Comparison of ENCODE assay signal across 16 mouse cellular contexts in genomic region chr14:12341789-12342457, GRCm38 (mm10). TPM values are rescaled to one million over a fixed set of nuclear protein-coding genes. Genes with fewer than 3 reads are reported as not detected.
DNase-seq lines count a peak whose midpoint lies in the region; ATAC-seq and TF ChIP-seq lines count a peak whose summit lies in the region.
"Had no signal": no experiment of that assay in that cellular context is flagged by ENCODE, and none has a peak within 500 bp of the region (broad histone marks: within the 10 kb centered on the region; RNA-seq: fewer than 3 reads in every experiment).

No protein-coding gene starts in this region.

- no peak overlapping the region for H3K9ac ChIP-seq in embryonic facial prominence, embryonic 13.5 days
- H3K9ac ChIP-seq: heart, embryonic 13.5 days; lung, embryonic 15.5 days had no signal

- DNase-seq in left cerebral cortex, adult 2 months (ENCODE audit: extremely low spot score in 1 of 2, low spot score in 2 of 2), result no peak
- DNase-seq in left cerebral cortex, postnatal 10 days (ENCODE audit: extremely low spot score in 1 of 2, low spot score in 2 of 2), result no peak
- DNase-seq in limb, embryonic 10.5 days (ENCODE audit: low spot score), result peak; percentile 37
- DNase-seq in retina, postnatal 1 day, result peak; percentile 66
- DNase-seq in gastrocnemius, postnatal 36 days, result no peak
- DNase-seq: gastrocnemius, postnatal 10 days; kidney, postnatal 10 days; right cerebral cortex, postnatal 14 days had no signal

- ATAC-seq in embryonic facial prominence, embryonic 13.5 days (ENCODE audit: insufficient number of reproducible peaks, insufficient read depth, low FRiP score, low TSS enrichment, low read depth), result no peak
- no peak for ATAC-seq in activated CD4-positive, CD25-positive, alpha-beta regulatory T cell, adult 4 months

- peaks cover 33% of the 10 kb centered on the region for H3K4me1 ChIP-seq in embryonic facial prominence, embryonic 13.5 days
- H3K4me1 ChIP-seq in limb, embryonic 10.5 days, result peaks cover 36% of the 10 kb centered on the region

- H3K27me3 ChIP-seq in embryonic facial prominence, embryonic 13.5 days, result peaks cover 100% of the 10 kb centered on the region
- H3K27me3 ChIP-seq in limb, embryonic 10.5 days (ENCODE audit: low read depth, poor library complexity, severe bottlenecking), result peaks cover 100% of the 10 kb centered on the region

- no peak for TF ChIP-seq CTCF in left cerebral cortex, adult 2 months (IDR thresholded peaks at IDR 0.05)

- no peak overlapping the region for H3K4me2 ChIP-seq in embryonic facial prominence, embryonic 13.5 days
- H3K4me2 ChIP-seq: lung, embryonic 15.5 days had no signal

- intact Hi-C loops in left cerebral cortex, adult 2 months (cut with DNase I), result loop anchor here (2.0 kb wide), 1 partner anchor 45 kb away; no protein-coding TSS in a partner anchor
- intact Hi-C loops in left cerebral cortex, postnatal 10 days (cut with DNase I), result no loop called here
- intact Hi-C loops in gastrocnemius, postnatal 36 days (cut with DNase I), result no loop called here

- H3K9me3 ChIP-seq in embryonic facial prominence, embryonic 13.5 days, result no peaks in the 10 kb centered on the region
- H3K9me3 ChIP-seq in limb, embryonic 10.5 days (replicated peaks), result no peaks in the 10 kb centered on the region
- H3K9me3 ChIP-seq: heart, embryonic 13.5 days; lung, embryonic 15.5 days had no signal

- peak overlapping the region; percentile 38 for H3K4me3 ChIP-seq in left cerebral cortex, adult 2 months
- H3K4me3 ChIP-seq in embryonic facial prominence, embryonic 13.5 days, result 0 out of 2 replicates have a peak overlapping the region, but pooled peaks have one; percentile 2
- H3K4me3 ChIP-seq in limb, embryonic 10.5 days, result no peak overlapping the region
- H3K4me3 ChIP-seq: lung, embryonic 15.5 days had no signal

- no peaks in the 10 kb centered on the region for H3K36me3 ChIP-seq in embryonic facial prominence, embryonic 13.5 days
- H3K36me3 ChIP-seq in limb, embryonic 10.5 days, result no peaks in the 10 kb centered on the region
- H3K36me3 ChIP-seq: heart, embryonic 13.5 days; lung, embryonic 15.5 days had no signal

- 3% methylated on average over 24 of the region's 24 CpGs for WGBS in embryonic facial prominence, embryonic 13.5 days
- WGBS in limb, embryonic 10.5 days, result 2% methylated on average over 24 of the region's 24 CpGs

- H3K27ac ChIP-seq in left cerebral cortex, adult 2 months, result peak overlapping the region; percentile 50
- H3K27ac ChIP-seq in embryonic facial prominence, embryonic 13.5 days, result no peak overlapping the region
- no peak overlapping the region for H3K27ac ChIP-seq in limb, embryonic 10.5 days
- H3K27ac ChIP-seq: heart, embryonic 13.5 days; lung, embryonic 15.5 days had no signal

RNA-seq across cellular contexts. Expression of gene Fezf2, which starts 6.1 kb away (rescaled TPM):
- total RNA-seq in left cerebral cortex, adult 2 months (2021), result 10 to 100 TPM; 28.6 to 33.1 TPM
- 10 to 100 TPM; 37.2 to 39.5 TPM for total RNA-seq in left cerebral cortex, postnatal 10 days (2021)
- 0.18 and 1.2 TPM in 2 replicates for polyA plus RNA-seq in embryonic facial prominence, embryonic 13.5 days (2015; fragmentation: Nextera tagmentation; extraction: Ambion mirVana)
- polyA plus RNA-seq in limb, embryonic 10.5 days (2016; fragmentation: Nextera tagmentation; extraction: Ambion mirVana), result not detected in 2 replicates
- polyA plus RNA-seq in activated CD4-positive, CD25-positive, alpha-beta regulatory T cell, adult 4 months (2017; shearing (Covaris generic)), result under 1 TPM in 1 of 2 experiments, not detected in 1; 0.15 TPM
- total RNA-seq in gastrocnemius, postnatal 36 days (2021), result not detected
- total RNA-seq: adrenal gland, postnatal 10 days; gastrocnemius, postnatal 10 days; liver, adult 2 months; megakaryocyte-erythroid progenitor cell, adult 5-6 weeks; neutrophil, adult 5-6 weeks had no signal
- polyA plus RNA-seq: liver, adult 2 months had no signal

RNA-seq across cellular contexts. Expression of gene 3830406C13Rik, which starts 58.0 kb away (rescaled TPM):
- 10 to 100 TPM; 27.4 to 30.1 TPM for total RNA-seq in left cerebral cortex, adult 2 months (2021)
- total RNA-seq in left cerebral cortex, postnatal 10 days (2021), result 10 to 100 TPM; 29.1 to 32.9 TPM
- polyA plus RNA-seq in embryonic facial prominence, embryonic 13.5 days (2015; fragmentation: Nextera tagmentation; extraction: Ambion mirVana), result 60.0 and 61.6 TPM in 2 replicates
- polyA plus RNA-seq in limb, embryonic 10.5 days (2016; fragmentation: Nextera tagmentation; extraction: Ambion mirVana), result 17.5 and 20.4 TPM in 2 replicates
- polyA plus RNA-seq in activated CD4-positive, CD25-positive, alpha-beta regulatory T cell, adult 4 months (2017; shearing (Covaris generic)), result 100 to 1,000 TPM; 102 to 119 TPM
- total RNA-seq in gastrocnemius, postnatal 36 days (2021), result 10 to 100 TPM; 11.6 to 12.2 TPM

RNA-seq across cellular contexts. Expression of gene Gm49355, which starts 58.1 kb away (rescaled TPM):
- under 1 TPM in 1 of 2 experiments, not detected in 1; 0.20 TPM for total RNA-seq in left cerebral cortex, adult 2 months (2021)
- not detected for total RNA-seq in left cerebral cortex, postnatal 10 days (2021)
- polyA plus RNA-seq in embryonic facial prominence, embryonic 13.5 days (2015; fragmentation: Nextera tagmentation; extraction: Ambion mirVana), result 0.17 TPM in 1 of 2 replicates, not detected in the other
- 0.05 TPM in 2 replicates for polyA plus RNA-seq in limb, embryonic 10.5 days (2016; fragmentation: Nextera tagmentation; extraction: Ambion mirVana)
- under 1 TPM in 1 of 2 experiments, not detected in 1; 0.28 TPM for polyA plus RNA-seq in activated CD4-positive, CD25-positive, alpha-beta regulatory T cell, adult 4 months (2017; shearing (Covaris generic))
- under 1 TPM; 0.07 to 0.10 TPM for total RNA-seq in gastrocnemius, postnatal 36 days (2021)
- total RNA-seq: megakaryocyte-erythroid progenitor cell, adult 5-6 weeks had no signal
- polyA plus RNA-seq: liver, adult 2 months had no signal

Comparison
In these comparisons a context has a peak if more than half of its experiments do, and no peak if none do; other contexts are left out.
1. DNase-seq: peak in limb, embryonic 10.5 days (single experiment) and retina, postnatal 1 day (single experiment); none in left cerebral cortex, adult 2 months (0 of 2), left cerebral cortex, postnatal 10 days (0 of 2) and gastrocnemius, postnatal 36 days (0 of 2).
2. RNA of gene Fezf2, which starts 6.1 kb away (total RNA-seq): 37.2 to 39.5 TPM in left cerebral cortex, postnatal 10 days and 28.6 to 33.1 TPM in left cerebral cortex, adult 2 months; not detected in gastrocnemius, postnatal 36 days; every median in the first group is over 10 times any median in the second.